Mouse (Mus musculus): ENCODE measurements at regions not wholly inside any gene's neighbourhood (a gene's known extent, or its start where the extent isn't known, plus 50 kb on each side); places are given as distances from the start of the nearest gene placed in this dataset.
A peak's percentile ranks its signal among the peaks of the same experiment; 100 is the strongest.

DNA sequence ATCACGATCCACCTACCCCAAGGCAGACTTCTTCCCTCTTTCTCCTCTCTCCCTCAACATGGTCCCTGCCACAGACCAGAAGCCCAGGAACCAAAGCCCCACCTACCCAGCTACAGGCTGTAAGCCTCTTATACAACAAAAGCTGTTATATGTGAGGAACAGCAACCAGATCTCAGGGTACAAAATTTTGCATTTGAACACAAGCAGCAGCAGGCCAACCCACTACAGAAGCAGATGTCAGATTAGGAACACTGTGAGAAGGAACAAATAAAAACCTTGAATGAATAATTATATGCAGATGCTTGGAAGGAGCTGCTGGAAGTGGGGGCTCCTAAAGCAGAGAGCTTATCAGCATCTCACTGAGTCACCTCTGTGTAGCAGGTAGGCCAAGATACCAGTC, 444.8 kb downstream of the Tox3 start:
- no peak for DNase-seq

DNA sequence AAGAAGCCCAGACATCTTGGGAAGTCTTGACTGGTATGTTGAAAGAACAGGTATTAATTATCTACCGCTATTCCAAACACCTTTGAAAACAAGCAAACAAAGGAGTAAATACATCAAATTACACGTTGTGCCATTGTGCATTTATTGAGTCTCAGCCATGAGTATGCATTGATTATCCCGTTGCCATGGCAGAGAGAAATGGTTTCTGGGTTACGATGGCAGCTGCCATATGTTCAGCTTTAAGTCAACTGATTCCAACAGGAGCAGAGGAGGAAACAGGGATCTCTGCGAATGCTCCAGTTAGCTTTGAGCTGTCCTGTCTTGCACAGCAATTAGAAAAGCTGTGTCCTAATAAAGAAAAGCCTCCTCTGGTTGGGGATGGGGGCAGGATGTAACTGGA, 475.4 kb downstream of the Tox3 start:
- DNase-seq: peak; percentile 10

DNA sequence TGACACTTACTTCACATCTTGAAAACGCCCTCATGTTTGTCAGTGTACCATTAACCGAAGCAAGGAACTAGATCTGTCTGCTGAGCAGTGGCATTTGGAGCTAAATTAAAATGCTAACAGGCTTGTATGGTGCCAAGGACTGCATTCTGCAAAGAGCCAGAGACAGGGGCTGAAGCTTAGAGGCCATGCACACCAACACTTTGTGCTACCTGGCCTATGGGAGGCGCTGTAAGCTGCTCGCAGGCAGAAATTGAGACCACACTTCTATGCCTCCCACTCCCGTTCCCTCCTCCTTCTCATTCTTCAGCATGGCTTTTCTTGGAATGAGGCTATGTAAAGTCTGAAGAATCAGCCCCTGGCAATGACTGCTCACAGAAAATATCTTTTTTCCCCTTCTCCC, 476.2 kb downstream of the Tox3 start:
- peak; percentile 15 for DNase-seq

DNA sequence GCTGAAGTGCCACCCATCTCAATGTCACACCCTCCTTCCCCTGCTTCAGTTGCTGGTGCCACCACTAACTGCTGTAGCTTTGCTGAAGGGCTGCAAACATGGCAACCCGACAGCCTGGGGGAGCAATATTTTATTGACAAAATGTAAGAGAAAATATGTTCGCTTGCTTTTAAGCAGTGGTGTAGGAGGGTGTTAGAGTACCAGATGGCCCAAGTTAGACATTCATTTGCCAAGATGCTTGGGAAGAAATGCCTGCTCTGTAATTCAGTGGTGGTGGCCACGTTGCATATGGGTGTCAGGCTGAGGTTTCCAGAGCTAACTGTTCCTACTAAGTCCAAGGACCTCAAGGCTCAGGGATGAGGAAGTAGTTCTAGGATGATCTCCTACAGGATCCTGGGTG, 488.3 kb downstream of the Tox3 start:
- DNase-seq: peak; percentile 36

DNA sequence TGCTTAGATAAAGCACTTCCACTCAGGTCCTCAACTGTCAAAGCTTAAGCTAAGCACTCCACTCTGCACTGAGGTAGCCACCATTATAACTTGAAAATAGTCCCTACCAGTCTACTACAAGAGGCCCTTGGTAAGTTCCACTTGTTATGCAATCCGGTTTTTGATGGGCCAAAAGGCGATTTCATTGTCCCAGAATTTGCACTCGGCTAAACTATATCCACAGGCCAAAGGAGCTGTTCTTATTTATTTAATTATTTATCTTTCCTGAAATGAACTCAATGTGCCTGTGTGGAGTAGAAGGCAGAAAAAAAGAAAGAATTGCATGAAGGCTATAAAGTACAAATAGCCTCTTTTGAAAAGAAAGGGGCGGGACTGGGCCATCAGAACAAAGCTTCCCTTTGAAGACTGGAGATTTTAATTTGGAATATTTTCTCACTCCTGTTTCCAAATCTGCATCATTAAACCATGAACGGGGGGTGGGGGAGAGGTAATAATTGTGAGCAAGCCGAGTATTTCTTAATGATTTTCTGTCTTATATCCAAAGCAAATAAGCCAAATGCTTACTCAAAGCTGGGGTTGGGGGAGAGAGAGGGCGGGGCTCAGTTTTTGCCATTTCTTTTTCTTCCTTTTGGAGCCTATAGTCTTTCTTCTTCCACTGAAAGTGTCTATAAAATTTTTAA, 489.3 kb downstream of the Tox3 start:
- no peak for DNase-seq

DNA sequence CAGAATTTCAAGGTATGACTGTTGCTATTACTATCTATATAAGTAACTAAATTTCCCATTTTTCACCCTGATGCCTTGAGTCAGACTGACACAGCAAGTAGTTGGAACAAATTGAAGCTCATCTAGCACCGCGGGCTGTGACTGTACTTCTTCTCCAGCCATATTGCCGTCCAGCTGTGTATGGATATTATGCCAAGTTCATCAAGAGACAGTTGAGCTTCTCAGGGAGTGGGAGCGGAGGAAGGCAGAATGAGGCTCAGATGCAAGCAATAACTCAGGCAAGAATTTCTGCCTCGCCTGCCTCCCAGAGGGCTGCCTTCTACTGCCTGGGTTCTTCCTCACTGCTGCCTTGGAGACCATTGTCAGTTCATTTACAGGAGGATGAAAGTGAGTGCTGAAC, 492.6 kb downstream of the Tox3 start:
- peak; percentile 19 for DNase-seq

DNA sequence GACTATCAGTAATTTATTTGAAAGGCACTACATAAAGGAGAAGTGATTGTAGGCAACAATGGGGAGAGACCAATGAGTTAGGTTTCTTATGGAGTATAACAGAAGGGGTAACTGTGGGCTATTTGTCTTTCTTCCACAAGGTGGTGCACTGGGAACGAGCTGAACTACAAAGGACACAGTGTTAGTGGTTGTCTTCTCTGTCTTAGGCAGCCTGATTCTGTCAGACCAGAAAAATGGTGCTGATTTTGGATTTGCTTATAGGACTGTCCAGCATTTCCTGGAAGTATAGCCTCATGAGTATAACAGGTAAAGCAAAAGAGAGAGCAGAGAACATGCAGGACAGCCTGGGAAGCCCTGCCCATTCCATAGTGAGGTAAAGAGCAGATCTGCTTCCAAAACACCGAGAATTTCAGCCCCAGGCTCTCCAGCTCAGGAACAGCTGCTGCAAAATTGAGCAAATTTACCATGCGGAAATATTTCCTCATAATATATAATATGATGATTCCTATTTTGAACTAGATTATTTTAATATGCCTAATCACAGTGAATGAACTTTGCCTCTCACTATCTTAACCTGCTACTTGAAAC, 497.8 kb downstream of the Tox3 start:
- DNase-seq: peak; percentile 63

DNA sequence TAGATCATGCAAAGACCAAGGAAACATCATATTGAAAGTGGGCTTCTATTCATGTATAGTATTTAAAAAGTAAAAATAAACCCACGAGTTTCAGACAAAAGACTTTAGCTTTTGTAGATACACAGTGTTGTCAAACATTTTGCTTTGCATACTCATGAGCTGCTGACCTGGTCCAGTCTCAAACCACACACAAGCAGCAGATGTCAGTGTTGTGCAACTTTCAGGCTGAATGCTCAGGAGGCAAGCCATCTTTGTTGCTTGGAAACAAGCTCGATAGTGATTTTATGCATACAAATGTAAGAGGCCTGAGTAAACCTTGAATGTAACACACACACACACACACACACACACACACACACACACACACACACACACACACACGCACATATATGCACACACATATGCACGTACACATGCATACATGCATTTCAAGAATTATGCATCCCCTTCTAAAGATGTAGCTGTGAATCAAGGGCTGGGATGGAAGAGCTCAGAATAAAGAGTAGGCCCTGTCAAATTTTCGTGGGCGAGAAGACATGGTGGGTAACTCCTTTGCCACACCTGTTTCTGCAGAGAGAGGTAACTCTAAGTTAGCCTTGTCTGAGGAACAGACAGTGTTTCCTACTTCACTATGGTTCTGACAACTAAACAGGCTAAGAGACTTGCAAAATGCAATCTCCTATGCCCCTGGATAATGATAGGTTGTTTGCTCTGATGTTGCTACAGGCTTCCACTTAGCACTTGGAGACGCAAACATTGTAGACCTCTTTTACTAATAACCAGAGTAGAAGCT, 498.5 kb downstream of the Tox3 start:
- peak; percentile 68 for DNase-seq

DNA sequence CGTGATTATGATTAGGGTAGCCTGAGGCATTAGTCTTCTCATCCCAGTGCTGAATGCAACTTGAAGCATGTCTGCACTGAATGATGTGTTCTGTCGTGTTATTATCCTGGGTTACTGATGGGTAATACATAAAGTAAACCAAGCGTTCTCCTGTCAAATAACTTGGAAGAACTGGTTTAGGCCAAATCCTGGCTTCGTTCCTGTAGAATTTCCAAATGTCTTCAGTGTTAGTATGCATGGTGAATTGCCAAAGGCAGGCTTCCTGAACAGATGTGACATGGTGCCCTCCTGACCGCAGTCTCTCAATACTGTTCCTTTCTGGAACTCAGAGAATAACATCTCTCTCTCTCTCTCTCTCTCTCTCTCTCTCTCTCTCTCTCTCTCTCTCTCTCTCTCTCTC, 509.6 kb downstream of the Tox3 start:
- no peak for DNase-seq

DNA sequence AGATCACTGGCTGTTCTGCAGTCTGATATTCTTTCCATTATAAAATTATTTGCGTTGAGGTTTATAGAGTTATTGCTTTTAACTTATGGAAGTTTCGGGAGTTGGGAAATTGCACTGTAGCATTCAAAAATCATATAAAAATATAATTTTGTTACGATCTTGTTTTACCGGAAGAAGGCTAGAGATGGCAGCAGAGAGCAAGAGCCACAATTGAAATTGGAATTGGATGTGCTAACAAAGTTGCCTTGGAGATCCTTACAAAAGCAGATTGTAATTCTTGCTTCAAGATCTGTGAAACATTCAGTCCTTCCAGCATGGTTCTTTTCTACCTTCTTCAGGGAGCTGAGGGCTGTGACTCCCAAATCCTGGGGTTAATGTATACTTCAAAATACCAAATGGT, 514.4 kb downstream of the Tox3 start:
- DNase-seq: no peak

DNA sequence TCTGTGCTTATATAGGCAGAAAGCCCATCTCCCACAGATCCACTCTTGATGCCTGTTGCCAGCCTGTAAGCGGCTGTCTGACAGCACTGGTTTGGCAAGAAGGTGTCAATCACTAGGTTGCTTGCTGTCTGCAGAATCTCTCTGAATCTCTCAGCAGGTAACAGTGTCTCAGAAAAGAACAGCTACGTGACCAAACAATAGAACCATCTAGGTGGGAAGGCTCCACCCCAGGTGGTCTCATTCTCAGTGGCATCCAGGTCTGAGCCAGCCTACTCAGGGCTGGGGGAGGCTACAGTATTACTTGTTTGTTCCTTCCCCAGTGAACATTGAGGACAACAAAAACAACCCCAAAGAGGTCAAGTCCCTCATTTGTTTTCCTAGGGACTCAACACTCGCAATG, 523.6 kb downstream of the Tox3 start:
- no peak for DNase-seq

DNA sequence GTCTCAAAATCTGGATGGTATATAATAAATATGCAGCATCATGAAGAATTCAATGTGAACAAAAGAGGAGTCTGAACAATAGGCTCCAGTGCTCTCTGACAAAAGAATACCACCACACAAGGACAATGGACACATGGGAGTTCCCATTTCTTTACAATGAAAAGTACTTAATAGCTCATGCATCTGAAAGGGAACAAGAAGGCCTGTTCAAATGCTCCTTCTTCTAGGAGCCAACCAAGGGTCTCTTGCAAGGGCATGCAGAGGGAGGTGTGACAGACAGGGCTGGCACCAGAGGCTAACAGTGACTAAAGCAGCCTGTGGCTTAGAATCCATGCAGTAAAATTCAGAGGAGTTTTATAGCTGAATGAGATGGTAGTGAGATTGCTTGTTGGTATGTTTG, 524.5 kb downstream of the Tox3 start:
- DNase-seq: no peak

DNA sequence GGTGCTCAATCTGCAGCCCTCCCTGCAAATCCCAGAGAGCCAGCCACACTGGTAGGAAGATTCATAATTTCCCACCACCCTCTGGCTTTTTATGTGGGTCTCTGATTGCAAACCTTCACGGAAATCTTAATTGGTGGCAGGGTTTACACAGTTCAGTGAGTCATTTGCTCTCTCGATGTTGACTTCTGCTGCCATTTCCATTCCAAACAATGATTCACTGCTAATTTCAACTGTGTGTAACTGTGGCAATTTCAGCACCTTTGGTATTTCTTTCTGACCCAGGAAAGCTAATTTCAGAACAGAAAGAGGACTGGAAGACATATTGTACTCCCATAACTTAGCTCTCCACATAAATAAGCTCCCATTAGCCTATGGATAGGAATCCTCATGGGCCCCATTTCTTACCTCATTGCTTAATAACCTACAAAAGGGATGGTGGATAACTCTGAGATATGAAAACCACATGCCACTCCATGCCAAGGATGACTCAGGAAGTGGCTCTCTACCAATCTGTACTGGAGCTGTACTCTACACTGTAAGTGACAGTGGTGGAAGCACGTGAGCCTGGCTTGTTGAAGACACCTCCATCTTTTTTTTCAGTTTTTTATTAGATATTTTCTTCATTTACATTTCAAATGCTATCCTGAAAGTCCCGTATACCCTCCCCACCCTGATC, 536.0 kb downstream of the Tox3 start:
- no peak for DNase-seq

DNA sequence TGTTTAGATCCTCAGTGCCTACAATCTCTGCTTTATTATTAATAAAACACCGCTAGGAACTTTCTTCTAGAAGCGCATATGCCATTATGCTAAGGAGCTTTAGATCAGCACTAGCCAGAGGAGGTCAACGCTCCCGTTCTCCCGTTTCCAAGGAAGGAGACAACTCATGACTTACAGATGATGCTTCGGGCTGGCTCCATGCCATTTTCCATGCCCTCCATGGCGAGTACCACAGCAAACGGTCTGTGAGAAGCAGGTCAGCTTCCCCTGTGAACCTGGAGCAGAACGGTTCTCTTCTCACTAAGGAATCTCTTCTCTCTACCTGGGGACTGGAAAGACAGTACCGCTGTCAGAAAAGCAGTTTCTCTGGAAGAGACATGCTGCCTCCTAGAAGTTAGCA, 559.8 kb downstream of the Tox3 start:
- no peak for DNase-seq

DNA sequence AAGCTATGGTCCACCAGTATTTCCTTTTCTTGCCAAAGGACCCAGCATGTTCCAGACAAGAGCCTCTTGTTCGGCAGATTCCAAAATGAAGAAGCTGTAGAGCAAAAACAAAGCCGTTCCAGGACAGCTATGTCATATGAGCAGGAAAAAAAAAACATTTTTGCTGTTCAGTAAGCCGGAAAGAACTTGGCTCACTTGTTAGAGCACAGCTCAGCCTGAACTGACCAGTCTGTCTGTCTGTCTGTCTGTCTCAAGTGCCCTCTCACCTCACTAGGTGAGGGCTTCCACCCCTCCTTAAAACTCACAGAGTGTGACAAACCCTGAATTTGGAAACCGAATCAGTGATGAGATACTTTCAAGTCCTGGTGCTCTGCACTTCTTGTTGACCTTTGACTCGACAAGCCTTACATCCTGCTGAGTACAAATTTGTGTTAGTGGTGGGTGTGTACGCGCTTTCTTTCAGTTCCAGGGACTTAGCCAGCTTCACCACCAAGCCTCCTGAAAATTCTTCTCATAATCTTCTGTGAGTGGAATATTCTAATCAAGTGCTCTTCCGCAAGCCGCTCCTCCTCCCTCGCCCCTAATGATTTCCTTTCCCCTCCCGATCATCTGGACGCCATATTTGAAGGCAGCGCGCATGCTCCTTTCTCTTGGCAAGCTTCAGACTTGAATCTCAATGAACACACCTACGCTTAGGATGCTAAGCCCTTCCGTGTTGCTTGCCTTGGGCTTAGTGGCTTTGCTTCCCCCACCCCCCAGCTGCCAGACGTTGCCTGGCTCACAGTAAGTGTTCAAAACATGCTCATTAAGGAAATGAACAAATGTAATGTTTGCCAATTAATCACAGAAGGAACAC, 560.9 kb downstream of the Tox3 start:
- peak; percentile 32 for DNase-seq

DNA sequence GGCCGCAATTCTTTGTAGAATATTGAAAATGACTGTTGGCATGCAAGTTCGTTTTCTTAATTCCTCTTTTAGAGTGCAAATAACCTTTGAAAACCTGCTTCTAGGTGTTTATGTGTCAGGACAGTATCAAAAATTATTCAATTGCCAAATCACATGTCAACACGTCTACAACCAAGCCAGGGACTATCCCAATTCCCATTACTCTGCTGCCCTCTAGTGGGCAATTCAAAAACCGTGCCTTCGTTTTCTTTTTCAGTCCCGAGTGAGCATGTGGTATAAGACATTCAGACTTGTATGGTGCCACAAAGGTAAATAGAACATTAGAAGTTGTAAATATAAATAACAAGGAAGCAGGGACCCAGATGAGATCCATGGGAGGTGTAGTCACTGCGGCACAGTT, 563.1 kb downstream of the Tox3 start:
- DNase-seq: peak; percentile 69

DNA sequence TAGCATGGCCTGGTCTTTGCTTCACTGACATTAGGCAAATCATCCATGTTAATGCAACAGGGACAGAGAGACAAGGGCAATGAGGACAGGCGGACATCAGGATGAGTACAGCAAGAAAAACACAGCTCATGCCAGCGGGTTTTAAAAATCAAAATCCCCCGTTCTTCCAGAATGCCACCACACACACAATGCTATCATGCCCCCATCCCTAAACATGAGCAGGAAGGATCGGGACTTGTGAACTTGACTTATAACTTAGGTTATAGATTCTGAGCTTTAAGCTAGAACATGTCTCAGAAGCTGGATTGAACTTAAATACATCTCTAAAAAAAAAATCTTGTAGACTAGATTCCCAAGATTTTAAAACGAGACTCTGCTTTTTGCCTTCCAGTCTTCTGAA, 564.8 kb downstream of the Tox3 start:
- no peak for DNase-seq

DNA sequence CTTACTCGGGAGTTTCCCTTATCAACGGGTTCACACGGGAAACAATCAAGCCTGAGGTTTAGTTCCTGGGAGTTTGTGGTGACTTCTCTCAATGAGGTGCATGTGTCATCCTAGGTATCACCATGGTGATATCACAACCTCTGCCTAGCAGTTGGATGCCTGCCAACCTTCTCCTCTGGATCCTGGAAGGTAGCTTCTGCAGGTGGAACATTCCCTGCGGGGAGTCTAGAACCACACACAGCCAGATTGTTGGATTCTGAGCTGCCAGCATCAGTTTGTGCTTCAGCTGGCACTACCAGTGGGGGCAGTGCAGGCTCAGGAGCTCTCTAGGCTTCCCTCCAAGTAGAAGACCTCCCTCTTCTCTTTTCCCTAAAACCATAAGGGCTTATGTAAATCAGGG, 581.8 kb downstream of the Tox3 start:
- DNase-seq: no peak

DNA sequence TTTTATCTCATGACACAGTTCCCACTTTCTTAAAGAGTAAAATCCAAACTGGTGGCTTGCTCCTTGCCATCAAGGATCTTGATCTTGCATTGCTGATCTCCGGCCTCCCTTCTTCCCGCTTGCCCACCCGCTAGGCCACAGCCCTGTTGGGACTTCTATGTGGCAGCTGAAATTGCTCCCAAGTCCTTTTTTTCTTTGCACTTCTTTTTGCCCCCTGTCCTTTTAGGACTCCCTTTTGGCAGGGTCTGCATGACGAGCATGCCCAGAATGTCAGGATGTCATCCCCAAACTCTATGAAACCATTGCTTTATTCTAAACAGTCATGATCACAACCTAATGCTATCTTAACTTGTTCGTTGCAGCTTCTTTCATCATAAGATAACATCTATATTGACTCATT, 588.6 kb downstream of the Tox3 start:
- DNase-seq: no peak

DNA sequence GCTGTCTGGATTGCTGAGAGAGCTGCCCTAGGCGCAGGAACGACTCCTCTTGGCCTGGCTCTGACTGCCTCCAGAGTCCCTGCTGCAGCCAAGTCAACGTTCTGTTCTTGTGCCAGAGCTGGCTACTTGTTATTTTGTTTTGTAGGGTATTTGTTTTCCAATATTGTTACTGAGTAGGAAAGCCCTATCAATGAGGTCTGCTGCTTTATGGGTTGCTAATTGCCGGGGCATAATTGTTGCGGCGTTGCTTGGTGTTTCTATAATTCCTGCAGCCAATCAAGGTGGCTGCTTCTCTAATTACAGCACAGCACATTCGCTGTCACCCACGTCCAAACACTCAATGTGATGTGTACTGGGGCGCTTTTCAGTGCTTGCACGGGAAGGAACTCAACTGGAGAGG, 589.4 kb downstream of the Tox3 start:
- DNase-seq: no peak

DNA sequence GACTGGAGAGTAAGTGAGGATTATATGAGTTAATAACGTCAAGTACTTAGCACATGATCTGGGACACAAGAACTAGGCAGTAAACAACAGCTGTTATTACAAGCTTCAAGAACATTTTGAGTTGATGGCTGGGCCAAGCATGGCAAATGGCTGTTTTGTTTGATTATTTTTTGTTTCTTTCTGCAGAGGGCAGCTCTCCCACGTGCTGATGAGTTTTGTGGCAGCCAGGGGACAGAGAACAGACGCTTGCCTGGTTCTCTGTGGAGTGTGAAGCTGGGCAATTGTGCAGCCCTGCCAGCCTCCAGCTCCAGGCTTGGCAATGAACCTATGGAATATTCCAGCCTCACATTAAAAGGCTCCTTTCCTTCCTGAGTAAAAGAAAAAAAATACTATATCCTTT, 592.2 kb downstream of the Tox3 start:
- DNase-seq: peak; percentile 8

DNA sequence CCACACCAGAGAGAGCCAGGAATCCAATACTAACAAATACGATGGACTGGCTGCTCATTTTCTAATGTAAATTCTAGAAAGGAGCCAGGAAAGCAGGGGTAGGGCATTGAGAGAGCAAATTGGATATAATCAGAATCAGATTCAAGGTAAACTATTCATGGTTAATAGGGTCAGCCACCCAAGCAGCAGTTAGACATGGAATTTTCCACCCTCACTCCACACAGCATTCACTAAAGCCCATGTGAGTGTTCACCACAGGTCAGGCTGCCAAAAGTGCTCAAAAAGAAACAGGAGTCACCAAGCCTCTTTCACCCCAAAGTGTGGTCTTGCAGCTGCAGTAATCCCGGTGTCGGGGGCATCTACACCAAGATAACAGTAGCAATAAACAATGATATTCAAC, 596.9 kb downstream of the Tox3 start:
- DNase-seq: no peak

DNA sequence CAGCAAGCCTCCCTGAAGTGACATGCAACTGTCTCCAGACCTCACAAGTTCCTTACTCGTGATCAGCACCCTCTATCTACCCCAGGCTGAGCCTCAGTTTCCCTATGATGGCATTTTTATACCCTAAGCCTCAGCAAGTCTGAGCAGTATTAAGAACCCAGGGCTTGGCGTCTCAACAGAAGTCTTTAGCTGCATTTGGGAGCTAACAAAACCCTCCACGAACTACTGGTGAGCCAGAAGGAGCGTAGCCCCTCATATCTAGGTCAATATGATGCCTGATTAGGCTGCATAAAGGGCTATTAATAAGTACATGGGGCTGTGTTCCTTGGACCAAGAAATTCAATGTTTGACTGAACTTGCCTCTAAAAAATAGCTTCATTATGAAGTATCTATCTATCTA, 600.4 kb downstream of the Tox3 start:
- no peak for DNase-seq

Measured in right cerebral cortex, postnatal 25 days (tissue).